Mouse (Mus musculus): ENCODE measurements around the gene St6galnac4.

DNA sequence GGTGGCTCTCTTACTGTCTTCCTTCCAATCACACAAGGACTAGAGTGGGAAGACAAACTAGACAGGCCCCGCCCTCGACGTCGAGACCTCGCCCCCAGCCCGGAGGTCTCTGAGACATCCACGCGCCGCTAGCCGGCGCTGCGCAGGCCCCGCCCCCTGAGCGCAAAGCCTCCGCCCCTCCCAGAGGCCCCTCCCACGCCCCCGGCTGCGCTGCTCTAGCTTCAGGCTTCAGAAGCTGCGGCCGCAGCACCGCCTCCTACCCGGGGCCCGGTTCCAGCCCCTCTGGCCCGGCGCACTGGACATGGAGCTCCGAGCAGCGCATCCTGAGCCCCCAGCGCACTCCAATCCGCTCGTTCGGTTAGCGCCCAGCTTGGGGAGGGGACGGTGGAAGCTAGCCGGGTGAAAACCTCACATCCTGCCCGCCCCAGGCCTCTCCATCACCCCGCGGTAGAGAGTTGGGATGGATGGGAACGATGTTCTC, at the start of gene St6galnac4:
- TF ChIP-seq GATA1 (IDR thresholded peaks at IDR 0.05; ENCODE audit: low read length) (no peak), TAL1 (IDR thresholded peaks at IDR 0.05; ENCODE audit: low read length) (no peak)

All from erythroblast, embryonic 14.5 days (primary cell).